Mouse (Mus musculus) T-helper 17 cell (primary cell): Measurements from ENCODE around the gene Brca2.

Experiments used
- in situ Hi-C, 2 experiments: fragments of 300-600 bp; cut with MboI, MseI; formaldehyde crosslinking; loops; 1 replicate in 1 of 2; 2 replicates in 1 of 2; pipeline ENCODE4 v1.15.1; 2025; ENCODE audit warnings: high pct_unique_total_duplicates in 2 of 2

The Brca2 gene

GRCm38 (mm10) chr5:150597088-150597487, 74.7 kb downstream of the Brca2 start, which contains the start of gene N4bp2l1:
N4bp2l1 (minus strand) TSS chr5:150597188.
- in situ Hi-C loops, result loop anchor here (10.0 kb wide), 2 partner anchors 752 to 1072 kb away; partner anchors contain the start of gene Wdr95 (in 1 of the 2)

- in situ Hi-C loops, result loop anchor here (10.0 kb wide), 2 partner anchors 754 to 1074 kb away; partner anchors contain the start of gene Wdr95 (in 1 of the 2)
Measured at GRCm38 (mm10) chr5:150598202-150599119, 76.0 kb downstream of the Brca2 start.

- in situ Hi-C loops, result loop anchor here (10.0 kb wide), 2 partner anchors 755 to 1075 kb away; partner anchors contain the start of gene Wdr95 (in 1 of the 2)
Measured at GRCm38 (mm10) chr5:150599301-150600294, 77.2 kb downstream of the Brca2 start.

GRCm38 (mm10) chr5:150600554-150601440, 78.4 kb downstream of the Brca2 start:
- in situ Hi-C loops, result no loop called here

- in situ Hi-C loops, result no loop called here
Measured at GRCm38 (mm10) chr5:150601441-150602230, 79.2 kb downstream of the Brca2 start.

- in situ Hi-C loops, result loop anchor here (5.0 kb wide), 2 partner anchors 41 to 51 kb away; no protein-coding TSS in a partner anchor
Measured at GRCm38 (mm10) chr5:150606131-150606530, 83.7 kb downstream of the Brca2 start.

GRCm38 (mm10) chr5:150607631-150608030, 85.2 kb downstream of the Brca2 start:
- in situ Hi-C loops, result loop anchor here (5.0 kb wide), 2 partner anchors 40 to 50 kb away; no protein-coding TSS in a partner anchor

- in situ Hi-C loops, result no loop called here
Measured at GRCm38 (mm10) chr5:150611136-150611535, 88.7 kb downstream of the Brca2 start.

GRCm38 (mm10) chr5:150611697-150612096, 89.3 kb downstream of the Brca2 start:
- in situ Hi-C loops, result no loop called here

- in situ Hi-C loops, result no loop called here
Measured at GRCm38 (mm10) chr5:150614054-150614453, 91.6 kb downstream of the Brca2 start.

GRCm38 (mm10) chr5:150616216-150616615, 93.8 kb downstream of the Brca2 start:
- in situ Hi-C loops, result no loop called here

GRCm38 (mm10) chr5:150616731-150617130, 94.3 kb downstream of the Brca2 start:
- in situ Hi-C loops, result no loop called here

- in situ Hi-C loops, result no loop called here
Measured at GRCm38 (mm10) chr5:150618599-150619355, 96.3 kb downstream of the Brca2 start.
